Mouse (Mus musculus) erythroid progenitor cell, adult 5-6 weeks (primary cell): ENCODE results near the gene Prn. TPM values are rescaled to one million over a fixed set of nuclear protein-coding genes. Genes with fewer than 3 reads are reported as not detected.

Source experiments
- ATAC-seq: replicated peaks from 2 replicates; pipeline ENCODE4 v1.8.0; 2016; ENCODE audit warnings: moderate number of reproducible peaks, mild to moderate bottlenecking, moderate TSS enrichment, inconsistent platforms; ENCODE audit not compliant: poor library complexity, low FRiP score, severe bottlenecking
- total RNA-seq, 2 experiments: library from RNA; stranded (forward) in 1 of 2; stranded (reverse) in 1 of 2; fragments of 150-400 nt in 1 of 2; fragments of 186-747, 209-891 nt in 1 of 2; gene quantifications; 2 replicates each; pipeline versions ENCODE4 v1.2.3 to v1.2.4; 2015 to 2017; ENCODE audit warnings: low replicate concordance in 2 of 2

Prn gene
- total RNA-seq, 2 experiments from 2014 or later, result not detected

DNA sequence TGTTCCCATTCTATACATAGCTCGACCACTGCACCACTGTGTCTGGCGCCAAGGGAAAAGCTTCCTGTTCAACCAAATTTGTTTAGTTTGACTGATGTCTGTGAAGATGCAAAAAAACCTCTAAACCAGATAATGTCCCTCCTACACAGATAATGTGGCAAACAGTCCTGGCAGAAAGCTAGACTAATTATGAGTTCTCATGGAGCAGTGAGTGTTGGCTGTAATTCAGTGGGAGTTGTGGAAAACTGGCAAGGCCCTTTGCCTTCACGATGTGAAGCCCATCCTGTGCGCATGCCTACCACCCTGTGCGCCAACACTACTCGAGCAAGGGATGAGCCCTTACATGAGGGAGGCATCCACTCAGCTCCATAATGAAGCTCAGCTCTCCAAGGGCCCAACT, 36.0 kb downstream of the Prn start:
- ATAC-seq, result no peak

DNA sequence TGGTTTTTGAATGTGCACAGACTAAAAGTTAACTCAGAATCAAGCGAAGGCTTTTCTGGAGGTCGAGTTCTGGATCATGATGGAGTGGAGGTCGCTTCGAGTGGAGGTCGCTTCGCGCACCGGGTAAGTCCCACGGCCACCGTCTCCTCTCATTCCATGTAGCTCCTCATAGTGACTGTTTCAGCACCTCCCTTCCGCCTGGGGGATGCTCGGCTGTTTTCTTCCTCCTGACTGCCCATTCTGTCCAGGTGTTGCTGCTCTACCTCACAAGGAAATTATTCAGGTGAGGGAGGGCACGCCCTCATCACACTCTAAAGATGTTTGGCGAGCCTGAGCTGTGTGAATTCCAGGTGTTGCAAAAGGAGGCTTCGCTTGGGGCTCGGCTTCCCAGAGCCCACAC, 36.6 kb downstream of the Prn start:
- ATAC-seq, result no peak

DNA sequence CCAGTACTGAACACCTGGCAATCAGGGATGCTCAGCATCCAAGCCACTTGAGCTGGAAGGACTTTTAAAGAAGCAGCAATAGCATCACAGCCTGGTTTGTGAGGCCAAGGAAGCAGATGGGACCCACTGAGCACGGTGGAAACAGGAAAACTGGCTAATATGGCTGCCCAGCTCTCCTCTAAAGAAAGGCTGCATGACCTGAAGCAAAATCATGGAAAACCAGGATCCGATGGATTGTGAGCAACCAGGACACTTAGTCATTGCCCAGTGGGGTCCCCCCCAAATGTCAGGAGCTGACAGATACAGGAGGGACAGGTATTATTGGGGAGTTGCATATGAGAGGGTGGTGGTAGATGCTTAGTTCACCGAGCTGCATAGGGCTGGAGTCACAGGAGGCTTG, 38.4 kb downstream of the Prn start:
- no peak for ATAC-seq

DNA sequence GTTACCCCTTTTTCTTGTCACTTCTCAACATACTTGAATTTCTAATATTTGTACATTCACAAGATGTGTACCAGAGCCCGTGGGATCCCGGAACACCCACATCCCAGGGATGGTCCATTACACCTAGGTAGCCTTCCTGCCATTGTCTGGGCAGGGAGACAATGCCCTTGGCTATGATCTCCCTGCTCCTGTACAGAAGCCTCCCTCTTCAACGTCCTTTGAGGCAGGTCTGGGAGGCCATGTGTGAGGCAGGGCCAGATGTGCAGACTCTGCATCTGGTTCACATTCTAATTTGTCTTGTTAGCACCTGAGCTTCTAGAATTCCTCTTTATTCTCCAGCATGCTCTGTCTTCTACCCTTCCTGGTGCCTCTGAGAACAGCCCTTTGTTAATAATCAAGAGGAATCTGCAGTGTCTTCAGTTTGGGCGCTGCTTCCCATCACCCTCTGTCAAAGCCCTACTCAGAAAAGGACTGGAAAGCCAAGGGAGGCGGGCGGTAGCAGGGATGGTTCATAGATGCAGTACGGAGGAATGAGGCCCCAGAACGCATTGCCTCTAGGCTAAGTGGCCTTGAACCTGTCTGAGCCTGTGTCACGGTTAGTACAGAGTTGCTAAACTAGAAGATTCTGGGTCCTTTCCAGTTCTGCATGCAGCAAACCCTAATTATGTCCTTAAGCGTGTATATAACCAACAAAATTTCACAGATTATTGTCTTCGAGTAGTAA, 39.3 kb downstream of the Prn start:
- ATAC-seq, result no peak

DNA sequence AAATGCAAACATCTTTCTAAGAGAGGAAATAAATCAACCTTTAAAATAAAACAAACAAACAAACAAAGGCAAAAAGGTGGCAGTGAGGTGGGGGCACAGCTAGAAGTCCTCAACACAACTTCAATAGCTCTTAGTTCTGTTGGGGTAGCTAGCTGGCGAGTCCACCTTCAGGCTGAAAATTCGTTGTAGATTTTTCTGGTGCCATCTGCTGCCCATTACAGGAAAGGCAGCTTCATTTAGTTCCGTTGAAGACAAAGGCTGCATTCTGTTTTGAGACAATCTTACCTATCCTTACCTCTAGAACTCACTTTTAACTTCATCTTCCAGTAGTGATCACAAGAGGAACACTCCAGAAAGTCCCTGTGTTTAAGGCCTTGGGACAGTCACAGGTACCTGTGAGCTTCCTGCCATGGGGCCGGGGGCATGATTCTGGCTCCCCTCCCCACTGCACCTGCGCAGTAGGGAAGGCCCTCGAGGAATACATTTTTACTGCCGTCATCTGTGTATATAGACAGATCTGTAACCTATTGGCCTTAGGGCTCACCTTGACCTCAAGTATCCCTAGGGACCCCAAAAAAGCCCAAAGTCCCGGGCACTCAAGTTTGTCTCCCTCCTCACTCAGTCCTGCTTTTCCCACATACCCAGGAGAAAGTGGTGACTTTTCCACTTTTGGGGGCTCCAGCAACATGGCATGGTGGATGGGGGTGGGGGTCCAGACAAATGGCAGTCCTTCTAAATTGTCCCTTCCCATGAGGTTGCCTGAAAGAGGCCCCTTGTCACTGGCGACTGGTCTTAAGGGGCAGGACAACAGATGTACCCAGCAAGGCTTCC, 40.2 kb downstream of the Prn start:
- ATAC-seq, result peak; percentile 60; the same call in 1 of the 2 replicates

DNA sequence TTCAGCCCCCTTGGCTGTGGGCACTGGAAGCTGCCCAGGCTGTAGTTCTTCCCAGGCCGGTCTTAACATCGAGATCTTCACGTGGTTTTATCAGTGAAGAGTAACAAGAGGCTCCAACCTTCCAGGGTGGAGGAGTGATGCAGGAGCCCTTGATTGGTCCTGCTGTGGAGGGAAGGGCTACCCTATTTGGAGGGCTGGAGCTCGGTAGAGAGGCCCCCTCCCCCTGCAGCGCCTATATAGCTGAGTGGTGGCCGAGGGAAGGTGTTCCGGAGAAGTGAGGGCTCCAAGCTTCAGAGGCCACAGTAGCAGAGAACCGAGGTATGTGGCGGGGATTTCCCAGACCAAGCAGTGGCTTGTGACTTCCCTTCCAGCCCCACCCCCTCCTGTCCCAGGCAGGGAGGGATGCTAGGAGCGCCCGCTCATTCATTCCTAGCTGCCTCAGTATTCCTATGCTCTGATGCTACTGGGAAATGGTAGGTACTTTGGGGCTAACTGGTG, 40.9 kb downstream of the Prn start, which contains the start of gene Prnd:
Gene Prnd (plus strand): TSS at position 264 of the 498 bp plus-strand sequence.
- no peak for ATAC-seq

DNA sequence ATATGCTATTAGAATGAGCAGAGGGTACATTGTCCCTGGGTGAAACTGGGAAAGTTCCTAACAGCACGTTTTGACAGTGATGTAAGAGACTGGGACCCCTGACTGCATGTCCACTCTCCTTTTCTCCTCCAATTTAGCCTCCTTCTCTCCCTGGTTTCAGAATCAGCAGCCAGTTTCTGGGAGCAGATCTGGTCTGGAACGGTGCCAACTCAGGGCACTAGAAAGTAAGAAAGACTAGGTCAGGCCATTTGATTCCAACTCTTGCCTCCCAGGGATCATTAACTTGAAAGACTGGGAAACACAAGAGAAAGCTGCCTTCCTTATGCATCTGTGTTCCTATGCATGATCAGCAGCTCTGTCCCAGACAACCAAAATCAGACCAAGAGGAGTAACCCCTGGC, 42.7 kb downstream of the Prn start:
- no peak for ATAC-seq

DNA sequence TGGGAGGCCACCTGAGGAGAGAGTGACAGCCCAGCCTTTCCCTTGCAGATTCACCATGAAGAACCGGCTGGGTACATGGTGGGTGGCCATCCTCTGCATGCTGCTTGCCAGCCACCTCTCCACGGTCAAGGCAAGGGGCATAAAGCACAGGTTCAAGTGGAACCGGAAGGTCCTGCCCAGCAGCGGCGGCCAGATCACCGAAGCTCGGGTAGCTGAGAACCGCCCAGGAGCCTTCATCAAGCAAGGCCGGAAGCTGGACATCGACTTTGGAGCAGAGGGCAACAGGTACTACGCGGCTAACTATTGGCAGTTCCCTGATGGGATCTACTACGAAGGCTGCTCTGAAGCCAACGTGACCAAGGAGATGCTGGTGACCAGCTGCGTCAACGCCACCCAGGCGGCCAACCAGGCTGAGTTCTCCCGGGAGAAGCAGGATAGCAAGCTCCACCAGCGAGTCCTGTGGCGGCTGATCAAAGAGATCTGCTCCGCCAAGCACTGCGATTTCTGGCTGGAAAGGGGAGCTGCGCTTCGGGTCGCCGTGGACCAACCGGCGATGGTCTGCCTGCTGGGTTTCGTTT, 43.3 kb downstream of the Prn start:
- no peak for ATAC-seq

DNA sequence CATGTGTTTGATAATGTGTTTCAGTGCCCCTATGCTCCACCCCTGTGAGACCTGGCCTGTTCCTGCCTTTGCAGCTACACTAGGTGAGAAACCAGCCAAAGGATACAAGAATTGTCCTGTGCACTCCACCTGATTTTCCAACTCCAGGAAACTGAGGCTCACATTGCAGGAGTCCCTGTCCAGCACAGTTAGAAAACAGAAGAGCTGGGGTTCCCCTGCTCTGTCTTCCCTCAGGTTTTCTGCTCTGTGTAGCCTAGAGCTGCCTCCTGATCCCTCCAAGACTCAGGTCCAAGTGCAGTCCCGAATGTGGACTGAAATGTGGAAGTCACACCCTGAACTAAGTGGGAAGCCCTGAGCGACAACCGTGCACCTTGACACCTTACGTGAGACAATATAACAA, 44.0 kb downstream of the Prn start:
- ATAC-seq, result no peak

DNA sequence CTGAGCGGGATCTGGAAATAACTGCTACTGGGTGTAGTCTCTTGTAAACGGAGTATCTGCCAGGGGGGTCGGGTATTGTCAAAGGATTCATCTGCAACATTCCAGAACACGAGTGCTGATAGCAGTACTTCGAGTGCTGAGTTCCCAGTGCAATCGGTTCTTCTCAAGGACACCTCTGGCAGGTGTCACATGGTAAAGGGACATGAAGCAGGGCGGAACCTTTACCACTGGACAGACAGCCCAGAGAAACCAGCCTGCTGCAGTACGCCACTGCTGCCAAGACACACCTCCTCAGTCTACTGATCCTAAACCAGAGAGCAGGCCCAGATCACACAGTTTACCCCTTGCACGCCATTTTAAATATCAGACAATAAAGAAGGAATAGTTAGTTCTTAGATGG, 45.1 kb downstream of the Prn start:
- no peak for ATAC-seq

DNA sequence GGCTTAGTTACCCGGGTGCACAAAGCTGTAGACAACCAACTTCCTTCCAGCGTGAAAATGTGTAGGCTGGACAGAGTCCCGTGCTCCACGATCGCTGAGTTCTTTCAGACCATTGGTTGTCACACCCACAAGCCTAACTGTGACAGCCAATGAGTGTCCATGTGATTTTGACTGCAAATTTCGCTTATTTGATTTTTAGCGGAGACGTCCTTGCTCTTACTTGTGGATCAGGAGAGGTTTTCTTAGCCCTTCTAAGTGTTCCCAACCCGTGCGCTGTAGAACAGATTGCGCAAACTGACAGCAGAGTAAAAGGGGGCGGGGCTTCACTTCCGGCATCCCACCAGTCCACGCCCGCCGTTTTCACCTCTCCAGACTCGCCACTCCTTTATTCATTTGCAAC, 45.5 kb downstream of the Prn start:
- no peak for ATAC-seq

DNA sequence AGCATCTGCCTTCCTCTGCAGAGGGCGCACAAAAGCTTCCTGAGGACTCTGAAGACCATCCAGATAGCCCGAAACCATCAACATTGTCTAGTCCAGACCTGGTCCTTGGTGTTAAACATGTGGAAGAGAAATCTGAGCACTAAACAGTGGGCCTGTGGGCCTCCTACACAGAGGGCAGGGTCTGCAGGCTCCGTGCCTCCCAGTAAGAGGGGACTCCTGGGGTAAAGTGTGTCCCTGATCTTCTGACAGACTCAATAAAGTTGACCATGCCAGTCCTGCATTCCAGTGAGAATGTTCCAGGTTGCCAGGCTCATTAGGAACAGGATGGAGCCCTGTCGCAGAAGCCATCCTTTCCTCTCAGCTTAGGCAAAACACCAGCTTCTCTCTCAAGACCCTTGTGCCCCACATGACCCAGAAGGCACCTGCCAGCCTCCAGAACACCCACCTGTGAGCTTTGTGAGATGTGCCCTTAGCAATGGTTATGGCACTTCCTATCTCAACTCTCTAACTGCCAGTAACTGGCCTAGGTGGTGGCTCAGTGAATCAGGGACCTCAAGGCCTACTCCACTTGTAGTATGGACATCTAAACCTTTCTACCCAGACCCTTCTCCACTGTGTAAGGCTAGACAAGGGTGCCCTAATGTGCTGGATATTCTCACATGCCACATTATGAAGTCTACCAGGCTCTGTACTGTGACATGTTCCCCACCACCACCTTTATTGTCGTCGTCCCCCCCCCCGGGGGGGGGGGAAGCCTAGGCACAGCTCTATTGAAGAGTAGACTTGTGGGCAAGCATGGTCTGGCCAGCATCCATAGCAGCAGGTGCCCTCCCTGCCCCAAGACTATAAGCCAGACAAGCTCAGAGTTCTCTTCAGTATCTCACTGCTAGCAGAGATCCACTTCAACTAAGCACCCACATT, 46.8 kb downstream of the Prn start:
- no peak for ATAC-seq

DNA sequence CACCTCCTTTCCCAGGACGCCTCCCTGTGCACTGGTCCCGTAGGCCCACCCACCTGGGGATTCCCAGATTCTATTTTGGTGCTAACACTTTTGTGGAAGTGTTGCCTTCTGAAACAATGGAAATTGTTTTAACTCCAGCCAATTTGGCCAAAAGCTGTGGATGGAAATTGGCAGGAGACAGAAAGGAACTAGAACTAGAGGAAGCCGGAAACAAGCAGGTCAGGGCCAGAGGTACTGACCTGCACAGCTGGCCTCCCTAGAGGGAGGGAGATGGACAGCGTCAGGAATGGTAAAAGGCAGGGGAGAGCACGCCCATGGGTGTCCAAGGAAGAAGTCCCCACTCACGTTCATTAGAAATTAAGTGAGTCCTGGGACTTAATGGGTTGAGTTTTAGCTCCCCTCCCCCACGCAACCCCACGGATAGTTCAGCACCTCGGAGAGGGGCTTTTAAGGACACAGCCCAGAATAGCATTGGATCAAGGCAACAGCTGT, 48.0 kb downstream of the Prn start:
- ATAC-seq, result no peak

DNA sequence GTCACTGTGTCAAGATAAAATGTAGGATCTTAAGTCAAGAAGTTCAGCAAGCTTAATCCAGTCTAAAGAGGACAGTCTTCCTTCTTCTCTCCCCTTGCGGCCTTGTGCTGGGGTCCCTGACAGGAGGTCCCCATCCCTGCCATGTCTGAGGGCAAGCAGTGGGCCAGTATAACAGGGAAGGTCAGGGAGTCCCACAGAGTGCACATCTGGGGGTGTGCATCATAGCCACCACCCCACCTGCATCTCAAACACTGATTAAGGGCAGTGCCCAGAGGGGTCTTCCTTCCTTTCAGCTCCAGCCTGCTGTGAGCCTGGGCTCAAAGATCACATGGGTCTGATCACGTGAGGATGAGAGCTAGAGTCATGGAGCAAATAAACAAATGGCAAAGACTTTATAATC, 51.9 kb downstream of the Prn start:
- ATAC-seq, result no peak

DNA sequence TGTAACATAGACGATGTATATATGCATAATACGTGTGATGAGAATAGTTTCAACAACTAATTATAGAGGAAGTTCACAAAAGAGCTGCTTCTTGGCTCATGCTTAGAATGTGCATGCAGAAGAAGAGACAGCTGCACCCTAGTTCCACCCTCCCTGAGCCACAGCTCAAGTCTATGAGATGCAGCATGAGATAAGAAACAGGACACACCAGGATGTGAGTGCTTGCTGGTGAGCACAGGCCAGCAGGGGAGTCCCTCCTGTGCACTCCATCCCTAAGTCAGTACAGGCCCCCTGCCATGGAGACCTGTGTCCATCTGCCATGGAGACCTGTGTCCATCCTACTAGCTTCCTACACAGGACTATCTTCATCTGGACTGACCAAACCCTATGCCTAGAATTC, 60.8 kb downstream of the Prn start:
- ATAC-seq, result no peak

DNA sequence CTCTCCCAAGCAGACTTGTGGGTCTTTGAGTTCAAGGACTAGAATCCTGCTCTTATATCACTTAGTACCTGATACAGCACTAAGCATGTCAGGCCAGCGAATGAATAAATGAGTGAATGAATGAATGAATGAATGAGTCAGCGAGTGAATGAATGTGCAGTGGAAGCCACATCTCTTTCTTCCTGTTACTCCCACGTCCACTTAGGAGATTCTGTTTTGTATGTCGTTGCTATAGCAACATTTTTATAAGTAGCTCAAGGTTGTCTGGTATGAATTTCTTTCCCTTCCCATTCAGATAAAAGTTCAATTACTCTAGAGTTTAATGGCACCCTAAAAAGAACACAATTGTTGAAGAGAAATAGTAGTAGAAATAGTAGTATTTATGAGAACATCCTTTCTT, 61.3 kb downstream of the Prn start:
- no peak for ATAC-seq

DNA sequence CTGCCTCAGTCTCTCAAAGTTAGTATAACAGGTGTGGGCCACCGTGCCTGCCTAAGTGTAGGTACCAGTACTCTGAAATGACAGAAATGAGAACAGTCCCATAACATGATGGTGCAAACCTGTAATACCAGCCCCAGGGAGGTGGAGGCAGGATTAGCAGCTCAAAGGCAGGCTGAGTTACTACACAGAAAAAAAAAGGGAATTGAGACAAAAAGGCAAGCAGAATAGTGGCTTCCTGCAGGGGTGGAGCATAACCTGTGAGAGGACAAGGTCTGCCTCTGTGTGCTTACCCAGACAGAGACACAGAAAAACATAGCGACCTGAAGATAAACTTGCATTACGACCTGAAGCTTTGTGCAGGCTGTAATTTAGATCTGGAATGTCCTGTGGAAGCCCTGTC, 66.9 kb downstream of the Prn start:
- ATAC-seq, result no peak

DNA sequence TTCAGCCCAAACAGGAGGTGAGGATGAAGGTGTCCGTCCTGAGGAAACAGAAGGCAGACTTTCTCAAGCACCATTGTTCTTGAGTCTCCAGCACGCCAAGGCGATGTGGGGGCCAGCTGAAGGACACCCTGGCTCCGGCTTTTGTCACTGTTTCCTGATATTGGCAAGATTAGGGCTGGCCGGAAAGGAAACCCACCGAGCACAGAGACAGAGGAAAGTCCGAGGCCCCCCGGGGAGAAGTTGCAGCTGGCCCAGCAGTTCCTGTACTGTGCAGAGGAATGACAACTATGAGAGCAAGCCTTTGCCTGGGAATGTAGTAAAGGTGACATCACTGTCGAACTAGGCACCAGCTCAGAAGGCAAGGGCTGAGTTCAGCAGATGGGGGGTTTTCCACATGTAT, 71.1 kb downstream of the Prn start:
- no peak for ATAC-seq

DNA sequence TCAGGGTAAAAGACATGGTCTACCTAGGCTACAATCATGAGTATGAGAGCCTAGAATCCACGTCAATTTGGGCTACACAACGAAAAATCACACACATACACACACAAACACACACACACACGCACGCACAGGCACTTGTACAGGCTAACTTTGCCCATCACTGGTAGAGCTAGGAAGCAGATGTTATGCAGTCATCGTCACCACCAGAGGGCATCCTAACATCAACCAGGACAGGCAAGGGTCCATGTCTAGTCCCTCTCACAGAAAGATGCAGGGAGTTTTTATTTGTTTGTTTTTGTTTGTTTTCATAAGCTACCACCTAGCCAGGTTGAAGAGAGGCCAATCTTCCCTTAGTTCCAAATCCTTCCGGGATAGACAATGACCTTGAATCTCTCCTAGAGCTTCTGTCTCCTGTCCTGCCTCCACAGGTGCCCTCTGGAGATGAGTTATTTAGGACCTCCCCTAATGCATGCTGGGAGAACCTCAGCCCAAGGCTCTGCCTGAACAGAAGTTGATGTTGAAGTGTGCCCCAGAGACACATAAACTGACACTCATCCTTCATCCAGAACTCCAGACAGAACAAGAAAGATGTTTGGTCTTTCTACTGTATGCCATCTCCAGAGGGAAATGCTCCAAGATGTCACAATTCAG, 72.9 kb downstream of the Prn start:
- ATAC-seq, result peak; percentile 65; the same call in 1 of the 2 replicates
